Mouse (Mus musculus) cerebellum, postnatal 36 days (tissue): ENCODE results near the gene Padi4.

Source experiments
- DNase-seq, 2 experiments: peaks; one replicate each; pipeline ENCODE4 v3.0.0; 2021 to 2022; ENCODE audit warnings: mixed read lengths in 2 of 2

Padi4 gene

GRCm38 (mm10) chr4:140701049-140701715, 72.9 kb downstream of the Padi4 start:
- peak; percentile 77 to 85 for DNase-seq

GRCm38 (mm10) chr4:140700269-140701018, 73.6 kb downstream of the Padi4 start, which contains the start of gene Rcc2:
Gene Rcc2, plus strand, starts transcription at chr4:140700541.
- no peak for DNase-seq

GRCm38 (mm10) chr4:140699441-140700127, 74.5 kb downstream of the Padi4 start:
- DNase-seq, result peak; percentile 62 to 69
